In genomic region chr12:8923125-8923410, GRCm38 (mm10) we compare ENCODE assay signal across 9 mouse cellular contexts. TPM values are rescaled to one million over a fixed set of nuclear protein-coding genes. Genes with fewer than 3 reads are reported as not detected.
DNase-seq lines count a peak whose midpoint lies in the region; ATAC-seq and TF ChIP-seq lines count a peak whose summit lies in the region.
"Had no signal": no experiment of that assay in that cellular context is flagged by ENCODE, and none has a peak within 500 bp of the region (broad histone marks: within the 10 kb centered on the region; RNA-seq: fewer than 3 reads in every experiment).

No protein-coding gene starts in this region.

- WGBS in forebrain, embryonic 10.5 days, result 51% methylated on average over 5 of the region's 5 CpGs
- WGBS in hindbrain, embryonic 15.5 days, result 19% methylated on average over 5 of the region's 5 CpGs

- H3K9ac ChIP-seq in hindbrain, embryonic 15.5 days, result peak overlapping the region; percentile 72

- peaks cover 32% of the 10 kb centered on the region for H3K4me1 ChIP-seq in bone marrow macrophage, adult 2 months (ENCODE audit: control insufficient read depth, insufficient read depth, low read length)
- H3K4me1 ChIP-seq in forebrain, embryonic 10.5 days, result peaks cover 32% of the 10 kb centered on the region
- H3K4me1 ChIP-seq in hindbrain, embryonic 15.5 days (replicated peaks), result peaks cover 30% of the 10 kb centered on the region

- peak overlapping the region; percentile 98 for H3K27ac ChIP-seq in bone marrow macrophage, adult 2 months (ENCODE audit: insufficient read depth, low read depth, low read length)
- peak overlapping the region; percentile 98 for H3K27ac ChIP-seq in forebrain, embryonic 10.5 days
- H3K27ac ChIP-seq in hindbrain, embryonic 15.5 days (replicated peaks), result 0 out of 2 replicates have a peak overlapping the region, but pooled peaks have one; percentile 93

- no peak for TF ChIP-seq CTCF in bone marrow macrophage, adult 2 months (IDR thresholded peaks at IDR 0.05; ENCODE audit: low read depth, low read length)

- H3K9me3 ChIP-seq in forebrain, embryonic 10.5 days, result no peaks in the 10 kb centered on the region
- no peaks in the 10 kb centered on the region for H3K9me3 ChIP-seq in hindbrain, embryonic 15.5 days

- no peak for ATAC-seq in hindbrain, embryonic 15.5 days (ENCODE audit: low FRiP score, low read depth)
- peak; percentile 43 for ATAC-seq in megakaryocyte progenitor cell, adult 5-6 weeks (replicated peaks; ENCODE audit: poor library complexity)
- ATAC-seq in frontal cortex, adult (ENCODE audit: low TSS enrichment), result no peak

- H3K36me3 ChIP-seq in forebrain, embryonic 10.5 days (replicated peaks), result peaks cover 41% of the 10 kb centered on the region
- no peaks in the 10 kb centered on the region for H3K36me3 ChIP-seq in hindbrain, embryonic 15.5 days

- DNase-seq in kidney, adult 9 months, result peak; percentile 30
- DNase-seq in kidney, adult 18-20 months, result no peak
- no peak for DNase-seq in forebrain, embryonic 10.5 days (ENCODE audit: extremely low spot score, low spot score)
- no peak for DNase-seq in right cerebral cortex, postnatal 36 days (ENCODE audit: low spot score in 2 of 2)

- no peaks in the 10 kb centered on the region for H3K27me3 ChIP-seq in forebrain, embryonic 10.5 days (ENCODE audit: poor library complexity, severe bottlenecking)
- no peaks in the 10 kb centered on the region for H3K27me3 ChIP-seq in hindbrain, embryonic 15.5 days

- H3K4me2 ChIP-seq in hindbrain, embryonic 15.5 days, result peak overlapping the region; percentile 84

- TF ChIP-seq POLR2A in bone marrow macrophage, adult 2 months (IDR thresholded peaks at IDR 0.05; ENCODE audit: borderline replicate concordance, low read depth, low read length), result no peak

- peak overlapping the region; percentile 97 for H3K4me3 ChIP-seq in bone marrow macrophage, adult 2 months (ENCODE audit: insufficient read depth, low read length)
- peak overlapping the region; percentile 81 for H3K4me3 ChIP-seq in forebrain, embryonic 10.5 days
- H3K4me3 ChIP-seq in hindbrain, embryonic 15.5 days, result peak overlapping the region; percentile 91

RNA-seq across cellular contexts. Expression of gene Laptm4a, which starts 1.6 kb away (rescaled TPM):
- 394 and 417 TPM in 2 replicates for polyA plus RNA-seq in bone marrow macrophage, adult 2 months (2012; ENCODE audit: insufficient read depth, insufficient read length, missing spikeins)
- 178 and 181 TPM in 2 replicates for polyA plus RNA-seq in forebrain, embryonic 10.5 days (2016; fragmentation: Nextera tagmentation; extraction: Ambion mirVana)
- polyA plus RNA-seq in hindbrain, embryonic 15.5 days (2015; fragmentation: Nextera tagmentation; extraction: Ambion mirVana), result 196 and 201 TPM in 2 replicates
- 73.2 and 76.6 TPM in 2 replicates for total RNA-seq in megakaryocyte progenitor cell, adult 5-6 weeks (2015)
- 111 and 119 TPM in 2 replicates for total RNA-seq in megakaryocyte progenitor cell, adult 5-6 weeks (2017)

RNA-seq across cellular contexts. Expression of gene Matn3, which starts 24.7 kb away (rescaled TPM):
- polyA plus RNA-seq in bone marrow macrophage, adult 2 months (2012; ENCODE audit: insufficient read depth, insufficient read length, missing spikeins), result not detected in 2 replicates
- polyA plus RNA-seq in forebrain, embryonic 10.5 days (2016; fragmentation: Nextera tagmentation; extraction: Ambion mirVana), result 5.9 and 7.0 TPM in 2 replicates
- 0.08 and 0.31 TPM in 2 replicates for polyA plus RNA-seq in hindbrain, embryonic 15.5 days (2015; fragmentation: Nextera tagmentation; extraction: Ambion mirVana)
- total RNA-seq in megakaryocyte progenitor cell, adult 5-6 weeks (2015), result not detected in 2 replicates
- not detected in 2 replicates for total RNA-seq in megakaryocyte progenitor cell, adult 5-6 weeks (2017)
- polyA plus RNA-seq: large intestine, adult 2 months had no signal

RNA-seq across cellular contexts. Expression of gene Wdr35, which starts 50.6 kb away (rescaled TPM):
- 3.2 and 3.4 TPM in 2 replicates for polyA plus RNA-seq in bone marrow macrophage, adult 2 months (2012; ENCODE audit: insufficient read depth, insufficient read length, missing spikeins)
- polyA plus RNA-seq in forebrain, embryonic 10.5 days (2016; fragmentation: Nextera tagmentation; extraction: Ambion mirVana), result 28.1 and 28.3 TPM in 2 replicates
- 21.7 and 22.5 TPM in 2 replicates for polyA plus RNA-seq in hindbrain, embryonic 15.5 days (2015; fragmentation: Nextera tagmentation; extraction: Ambion mirVana)
- 1.3 and 1.8 TPM in 2 replicates for total RNA-seq in megakaryocyte progenitor cell, adult 5-6 weeks (2015)
- total RNA-seq in megakaryocyte progenitor cell, adult 5-6 weeks (2017), result 0.79 and 3.8 TPM in 2 replicates
